Mouse (Mus musculus) CH12.LX (cell line): Measurements from ENCODE around the gene Zfp36. TPM values are rescaled to one million over a fixed set of nuclear protein-coding genes. Genes with fewer than 3 reads are reported as not detected.
A peak's percentile ranks its signal among the peaks of the same experiment; 100 is the strongest.

Experiments used
- DNase-seq: peaks from one replicate; pipeline ENCODE4 v3.0.0-alpha.2; 2013; ENCODE audit errors: extremely low read depth
- H3K27ac ChIP-seq: 2 replicates; pipeline ENCODE4 v1.5.1; 2012; ENCODE audit warnings: low read depth, mild to moderate bottlenecking, control low read depth, moderate library complexity; ENCODE audit not compliant: insufficient read depth
- H3K27me3 ChIP-seq: replicated peaks from 2 replicates; pipeline ENCODE3; 2012; ENCODE audit warnings: inconsistent platforms
- H3K36me3 ChIP-seq, 2 experiments: replicated peaks in 1 of 2; 2 replicates each; pipeline versions ENCODE3 to v1.6.1; 2012; ENCODE audit warnings: inconsistent platforms in 1 of 2, low read length in 1 of 2, mild to moderate bottlenecking in 1 of 2, mixed read lengths in 1 of 2, moderate library complexity in 1 of 2; ENCODE audit not compliant: control insufficient read depth in 1 of 2, insufficient read depth in 1 of 2
- H3K4me1 ChIP-seq, 2 experiments: 2 replicates each; pipeline ENCODE4 v1.6.1; 2012; ENCODE audit warnings: inconsistent platforms in 1 of 2, moderate library complexity in 1 of 2; ENCODE audit not compliant: insufficient read depth in 2 of 2, control insufficient read depth in 1 of 2
- H3K4me2 ChIP-seq: 2 replicates; pipeline ENCODE4 v1.6.1; 2012; ENCODE audit warnings: low read depth, mild to moderate bottlenecking, control low read depth; ENCODE audit not compliant: poor library complexity, insufficient read depth, severe bottlenecking
- H3K4me3 ChIP-seq, 3 experiments: fragments of 150-350 bp in 1 of 3; sonication (generic) in 1 of 3; replicated peaks in 1 of 3; 2 replicates each; pipeline versions ENCODE3 to v1.5.1; 2011 to 2012; ENCODE audit warnings: low read depth in 2 of 3, low read length in 2 of 3, mild to moderate bottlenecking in 2 of 3, moderate library complexity in 2 of 3, control low read depth in 1 of 3, improper control_type of control experiment in 1 of 3, inconsistent platforms in 1 of 3, mixed read lengths in 1 of 3; ENCODE audit not compliant: poor library complexity in 1 of 3
- H3K79me2 ChIP-seq: replicated peaks from 2 replicates; pipeline ENCODE4 v1.6.1; 2012; ENCODE audit warnings: mild to moderate bottlenecking, moderate library complexity; ENCODE audit not compliant: control insufficient read depth, poor library complexity, insufficient read depth, severe bottlenecking; ENCODE audit errors: extremely low read depth
- H3K9ac ChIP-seq: 2 replicates; pipeline ENCODE4 v1.6.1; 2012; ENCODE audit warnings: low read depth, mild to moderate bottlenecking, control low read depth, moderate library complexity; ENCODE audit not compliant: insufficient read depth
- H3K9me3 ChIP-seq: replicated peaks from 2 replicates; pipeline ENCODE3; 2012; ENCODE audit warnings: low read length, inconsistent platforms, mixed read lengths
- BHLHE40 ChIP-seq: IDR thresholded peaks from 2 replicates; pipeline ENCODE4 v1.6.1; 2011; ENCODE audit warnings: mild to moderate bottlenecking, low read depth, low read length, improper control_type of control experiment
- CHD2 ChIP-seq: IDR thresholded peaks from 2 replicates; pipeline ENCODE4 v1.6.1; 2011; ENCODE audit warnings: low read length, improper control_type of control experiment
- CTCF ChIP-seq, 2 experiments: IDR thresholded peaks in 1 of 2; conservative IDR thresholded peaks in 1 of 2; 2 replicates each; pipeline ENCODE4 v1.5.1; 2011 to 2012; ENCODE audit warnings: low read depth in 2 of 2, low read length in 2 of 2, improper control_type of control experiment in 1 of 2, inconsistent platforms in 1 of 2, mild to moderate bottlenecking in 1 of 2, moderate library complexity in 1 of 2
- E2F4 ChIP-seq: IDR thresholded peaks from 2 replicates; pipeline ENCODE4 v1.6.1; 2011; ENCODE audit warnings: low read depth, low read length, improper control_type of control experiment; ENCODE audit not compliant: insufficient replicate concordance
- ELF1 ChIP-seq: IDR thresholded peaks from 2 replicates; pipeline ENCODE4 v1.6.1; 2014; ENCODE audit warnings: low read depth, mild to moderate bottlenecking, inconsistent platforms, low read length, improper control_type of control experiment
- EP300 ChIP-seq: IDR thresholded peaks from 2 replicates; pipeline ENCODE4 v1.6.1; 2011; ENCODE audit warnings: low read length, improper control_type of control experiment
- GABPA ChIP-seq: IDR thresholded peaks from 2 replicates; pipeline ENCODE4 v1.6.1; 2012; ENCODE audit warnings: low read depth, low read length, improper control_type of control experiment, inconsistent platforms; ENCODE audit not compliant: insufficient replicate concordance
- HCFC1 ChIP-seq: IDR thresholded peaks from 2 replicates; pipeline ENCODE4 v1.6.1; 2012; ENCODE audit warnings: low read depth, mild to moderate bottlenecking, inconsistent platforms, low read length, improper control_type of control experiment
- IRF4 ChIP-seq: IDR thresholded peaks from 2 replicates; pipeline ENCODE4 v1.6.1; 2014; ENCODE audit warnings: low read depth, mild to moderate bottlenecking, inconsistent platforms, low read length, improper control_type of control experiment
- JUN ChIP-seq: IDR thresholded peaks from 2 replicates; pipeline ENCODE4 v1.6.1; 2011; ENCODE audit warnings: low read depth, mild to moderate bottlenecking, low read length, improper control_type of control experiment, moderate library complexity; ENCODE audit not compliant: insufficient read depth
- JUND ChIP-seq: conservative IDR thresholded peaks from 2 replicates; pipeline ENCODE4 v1.6.1; 2011; ENCODE audit warnings: low read depth, low read length, improper control_type of control experiment
- MAFK ChIP-seq: IDR thresholded peaks from 2 replicates; pipeline ENCODE4 v1.6.1; 2011; ENCODE audit warnings: low read length, improper control_type of control experiment; ENCODE audit not compliant: insufficient replicate concordance
- MXI1 ChIP-seq: IDR thresholded peaks from 2 replicates; pipeline ENCODE4 v1.6.1; 2011; ENCODE audit warnings: mild to moderate bottlenecking, low read depth, low read length, improper control_type of control experiment
- MYC ChIP-seq: IDR thresholded peaks from 2 replicates; pipeline ENCODE4 v1.6.1; 2011; ENCODE audit warnings: low read depth, mild to moderate bottlenecking, improper control_type of control experiment, low read length
- NELFE ChIP-seq: IDR thresholded peaks from 2 replicates; pipeline ENCODE4 v1.6.1; 2011; ENCODE audit warnings: low read depth, low read length, improper control_type of control experiment
- NRF1 ChIP-seq: IDR thresholded peaks from 2 replicates; pipeline ENCODE4 v1.6.1; 2014; ENCODE audit warnings: low read depth, mild to moderate bottlenecking, inconsistent platforms, low read length, improper control_type of control experiment, moderate library complexity
- POLR2A ChIP-seq: IDR thresholded peaks from 2 replicates; pipeline ENCODE4 v1.6.1; 2011; ENCODE audit warnings: low read depth, mild to moderate bottlenecking, improper control_type of control experiment, low read length
- RAD21 ChIP-seq: IDR thresholded peaks from 2 replicates; pipeline ENCODE4 v1.6.1; 2011; ENCODE audit warnings: low read depth, mild to moderate bottlenecking, low read length, improper control_type of control experiment, moderate library complexity
- SIN3A ChIP-seq: IDR thresholded peaks from 2 replicates; pipeline ENCODE4 v1.6.1; 2012; ENCODE audit warnings: low read length, improper control_type of control experiment, inconsistent platforms
- SMC3 ChIP-seq: IDR thresholded peaks from 2 replicates; pipeline ENCODE4 v1.6.1; 2011; ENCODE audit warnings: low read depth, low read length, improper control_type of control experiment
- TBP ChIP-seq: conservative IDR thresholded peaks from 2 replicates; pipeline ENCODE4 v1.6.1; 2011; ENCODE audit warnings: low read depth, low read length, improper control_type of control experiment
- TCF12 ChIP-seq: IDR thresholded peaks from 2 replicates; pipeline ENCODE4 v1.6.1; 2014; ENCODE audit warnings: low read depth, mild to moderate bottlenecking, inconsistent platforms, low read length, improper control_type of control experiment
- USF1 ChIP-seq: IDR thresholded peaks from 2 replicates; pipeline ENCODE4 v1.6.1; 2014; ENCODE audit warnings: low read depth, mild to moderate bottlenecking, inconsistent platforms, low read length, improper control_type of control experiment
- ZKSCAN1 ChIP-seq: IDR thresholded peaks from 2 replicates; pipeline ENCODE4 v1.6.1; 2012; ENCODE audit warnings: low read depth, inconsistent platforms, low read length, improper control_type of control experiment, borderline replicate concordance
- ZMIZ1 ChIP-seq: IDR thresholded peaks from 2 replicates; pipeline ENCODE4 v1.6.1; 2012; ENCODE audit warnings: low read depth, mild to moderate bottlenecking, inconsistent platforms, low read length, improper control_type of control experiment
- dilution Hi-C: fragments of 300-500 bp; cut with MboI; formaldehyde crosslinking; loops from 2 replicates; pipeline ENCODE4 v1.14.3; 2020; ENCODE audit warnings: low sequenced_read_pairs; ENCODE audit not compliant: extremely low pct_unique_long_range_greater_than_20kb, extremely low pct_ligation_motif_present
- in situ Hi-C: fragments of 300-500 bp; cut with MboI; formaldehyde crosslinking; loops from 3 replicates; pipeline ENCODE4 v1.14.3; 2019; ENCODE audit warnings: low sequenced_read_pairs, low pct_ligation_motif_present, low pct_unique_long_range_greater_than_20kb, mixed read lengths
- polyA plus RNA-seq: library from polyadenylated mRNA; unstranded; fragments of >175 nt; gene quantifications from 2 replicates; pipeline ENCODE4 v1.2.1, GENCODE M21; 2012; ENCODE audit warnings: low read depth; ENCODE audit not compliant: insufficient read length
- total RNA-seq, 2 experiments: library from RNA; depleted of rRNA; stranded (reverse); fragments of 300-350 nt in 1 of 2; fragments of >200 nt in 1 of 2; gene quantifications; 2 replicates each; pipeline ENCODE4 v1.2.3; 2012 to 2014

Gene Zfp36
- total and polyA plus RNA-seq, 3 experiments = 1.9 to 9.9 (median 2.8) TPM

DNA sequence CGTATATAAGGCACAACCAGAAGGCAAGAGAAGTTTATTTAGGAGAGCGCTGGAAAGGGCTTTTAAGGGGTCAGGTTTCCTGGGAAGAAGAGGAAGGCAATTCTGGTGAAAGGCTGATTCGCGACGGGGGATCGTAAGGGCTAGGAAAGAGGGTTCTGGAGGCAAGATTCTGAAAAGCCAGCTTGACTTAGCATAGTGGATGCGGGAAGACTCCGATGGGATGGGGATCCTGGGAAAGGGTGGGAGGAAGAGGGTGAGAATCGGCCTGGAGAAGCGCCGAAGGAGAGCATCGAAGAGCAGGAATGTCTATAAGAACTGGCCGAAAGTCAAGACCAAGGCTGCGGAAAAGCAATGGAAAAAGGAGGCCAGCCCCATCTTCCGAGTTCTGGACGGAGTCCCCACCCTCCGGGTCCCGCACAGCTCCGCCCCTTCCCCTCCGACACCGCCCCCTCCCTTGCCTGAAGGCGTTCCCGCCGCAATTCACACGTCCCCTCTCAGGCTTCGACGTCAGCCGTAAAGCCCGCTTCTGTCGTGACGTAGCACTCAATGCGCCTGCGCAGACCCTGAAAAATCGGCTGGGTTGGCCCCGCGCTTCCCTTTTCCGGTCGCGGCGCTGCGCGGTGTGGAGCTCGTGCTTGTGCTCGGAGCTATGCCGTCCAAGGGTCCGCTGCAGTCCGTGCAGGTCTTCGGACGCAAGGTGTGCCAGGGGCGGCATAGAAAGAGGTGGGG, 29.7 kb downstream of the Zfp36 start, which contains the start of gene Rps16 (continued):
- no peak for TF ChIP-seq MAFK
- no peak for TF ChIP-seq ZKSCAN1
- peak; percentile 93 for TF ChIP-seq NELFE
- TF ChIP-seq SMC3 = no peak
- peak; percentile 90 for TF ChIP-seq NRF1
- TF ChIP-seq ZMIZ1 = peak; percentile 92
- TF ChIP-seq ELF1 = peak; percentile 94
- TF ChIP-seq TBP = peak; percentile 87
- TF ChIP-seq RAD21 = no peak

DNA sequence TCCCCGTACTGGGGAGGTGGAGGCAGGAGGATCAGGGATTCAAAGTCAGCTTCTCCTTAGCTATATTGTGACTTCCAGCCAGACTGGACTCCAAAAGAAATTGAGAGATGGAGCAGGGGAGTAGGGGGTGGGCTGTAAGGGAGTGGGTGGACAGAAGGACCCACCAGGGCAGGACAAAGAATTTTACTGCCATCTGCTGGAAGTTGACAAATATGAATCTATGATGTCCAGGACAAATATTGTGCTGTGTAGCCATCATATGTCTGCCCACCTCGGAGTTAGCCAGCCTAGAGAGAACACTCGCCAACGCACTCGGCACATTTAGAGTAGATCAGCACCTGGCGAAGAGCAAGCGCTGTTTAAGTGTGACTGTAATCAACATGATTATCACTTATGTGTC, 31.5 kb downstream of the Zfp36 start:
- TF ChIP-seq NELFE (no peak), POLR2A (no peak), NRF1 (no peak), E2F4 (no peak), JUN (no peak), CTCF (conservative IDR thresholded peaks at IDR 0.05 in 1 of 2, IDR thresholded peaks at IDR 0.05 in 1 of 2; ENCODE audit: low read depth in 2 of 2, low read length in 2 of 2) (peak in 1 of 2 experiments; percentile 50; a peak in 2 of 4 replicates), USF1 (no peak), SIN3A (no peak), RAD21 (peak; percentile 46)
- no peaks in the 10 kb centered on the region for H3K27me3 ChIP-seq
- no peak overlapping the region for H3K4me3 ChIP-seq
- H3K79me2 ChIP-seq = peaks cover 17% of the 10 kb centered on the region
- no peak overlapping the region for H3K9ac ChIP-seq
- peaks cover 12 to 30% of the 10 kb centered on the region in 2 experiments for H3K4me1 ChIP-seq
- in situ Hi-C loops (no loop called here), dilution Hi-C loops (no loop called here)
- H3K9me3 ChIP-seq = no peaks in the 10 kb centered on the region
- H3K4me2 ChIP-seq = no peak overlapping the region
- no peak for DNase-seq
- H3K36me3 ChIP-seq = peaks cover 20 to 21% of the 10 kb centered on the region in 2 experiments
- no peak overlapping the region for H3K27ac ChIP-seq

DNA sequence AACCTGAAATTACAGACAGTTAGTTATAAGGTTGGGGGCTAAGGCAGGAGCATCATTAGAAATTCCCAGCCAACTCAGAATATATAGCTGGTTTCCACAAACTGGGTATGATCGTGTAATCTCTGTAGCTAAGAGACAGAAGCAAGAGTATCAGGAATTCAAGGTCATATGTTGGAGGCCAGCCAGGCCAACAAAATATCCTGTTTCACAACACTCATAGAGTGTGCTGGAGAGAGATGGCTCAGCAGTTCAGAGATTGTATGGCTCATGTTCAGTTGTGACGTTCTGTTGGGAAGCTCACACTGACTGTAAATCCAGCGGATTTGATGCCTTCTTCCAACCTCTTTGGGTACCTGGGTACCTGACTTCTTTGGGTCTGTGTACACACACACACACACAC, 32.3 kb downstream of the Zfp36 start:
- no peaks in the 10 kb centered on the region for H3K9me3 ChIP-seq
- H3K9ac ChIP-seq = no peak overlapping the region
- no peaks in the 10 kb centered on the region for H3K27me3 ChIP-seq
- no peak overlapping the region for H3K4me3 ChIP-seq
- no peak overlapping the region for H3K4me2 ChIP-seq
- in situ Hi-C loops (no loop called here), dilution Hi-C loops (no loop called here)
- peaks cover 12 to 23% of the 10 kb centered on the region in 2 experiments for H3K4me1 ChIP-seq
- TF ChIP-seq EP300 (no peak), CHD2 (no peak), IRF4 (no peak), MYC (no peak), GABPA (no peak), ZKSCAN1 (no peak), HCFC1 (no peak), BHLHE40 (no peak), E2F4 (no peak), JUND (no peak), TCF12 (no peak), MXI1 (no peak), POLR2A (no peak), ELF1 (no peak), SMC3 (no peak)
- H3K79me2 ChIP-seq = peaks cover 17% of the 10 kb centered on the region
- no peak for DNase-seq
- no peak overlapping the region for H3K27ac ChIP-seq
- peaks cover 12% of the 10 kb centered on the region in 2 experiments for H3K36me3 ChIP-seq
